Mouse (Mus musculus) bone marrow macrophage, adult 2 months (primary cell): Measurements from ENCODE around the gene Ccdc163.

Experiments
- CTCF ChIP-seq: IDR thresholded peaks from 2 replicates; pipeline ENCODE4 v1.5.1; 2012; ENCODE audit warnings: low read depth, mild to moderate bottlenecking, low read length, moderate library complexity
- POLR2A ChIP-seq: IDR thresholded peaks from 2 replicates; pipeline ENCODE4 v1.6.1; 2012; ENCODE audit warnings: mild to moderate bottlenecking, low read depth, low read length, borderline replicate concordance

DNA sequence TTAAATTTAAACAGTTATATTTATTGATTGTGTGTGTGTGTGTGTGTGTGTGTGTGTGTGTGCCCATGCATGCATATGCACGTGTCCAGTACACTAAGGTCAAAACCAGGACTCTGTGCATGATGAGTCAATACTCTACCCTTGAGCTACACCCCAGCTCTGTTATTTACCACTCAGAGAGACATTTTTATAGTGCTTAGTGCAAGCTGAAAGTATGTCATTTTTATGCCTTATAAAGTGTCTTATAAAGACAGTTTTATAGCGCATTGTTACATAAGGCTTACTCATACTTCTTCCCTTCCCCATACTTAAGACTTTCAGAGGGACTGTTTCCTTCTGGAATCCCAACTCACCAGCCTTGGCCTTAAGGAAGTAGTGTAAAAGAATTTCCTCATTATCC lies 41.4 kb downstream of the Ccdc163 start:
- TF ChIP-seq POLR2A: no peak
- no peak for TF ChIP-seq CTCF
